In genomic region chr6:5783830-5784229, GRCm38 (mm10) we compare ENCODE assay signal across 31 mouse cellular contexts. TPM values are rescaled to one million over a fixed set of nuclear protein-coding genes. Genes with fewer than 3 reads are reported as not detected.
DNase-seq lines count a peak whose midpoint lies in the region; ATAC-seq and TF ChIP-seq lines count a peak whose summit lies in the region.
"Had no signal": no experiment of that assay in that cellular context is flagged by ENCODE, and none has a peak within 500 bp of the region (broad histone marks: within the 10 kb centered on the region; RNA-seq: fewer than 3 reads in every experiment).

No protein-coding gene starts in this region.

- H3K27ac ChIP-seq in embryonic facial prominence, embryonic 11.5 days (replicated peaks; ENCODE audit: low read depth, low read length) = no peak overlapping the region
- no peak overlapping the region for H3K27ac ChIP-seq in embryonic facial prominence, embryonic 10.5 days (replicated peaks)
- H3K27ac ChIP-seq in lung, embryonic 14.5 days (ENCODE audit: low read depth) = no peak overlapping the region
- H3K27ac ChIP-seq: embryonic facial prominence, embryonic 13.5 days; forebrain, embryonic 10.5 days; forebrain, embryonic 13.5 days; gastrocnemius, adult 2 months; heart, embryonic 10.5 days; heart, embryonic 13.5 days; hindbrain, embryonic 14.5 days; hindbrain, postnatal 0 days had no signal

- H3K4me3 ChIP-seq in embryonic facial prominence, embryonic 11.5 days (ENCODE audit: low read depth, low read length) = no peak overlapping the region
- H3K4me3 ChIP-seq in embryonic facial prominence, embryonic 10.5 days = no peak overlapping the region
- H3K4me3 ChIP-seq in lung, embryonic 14.5 days (ENCODE audit: low read depth, low read length) = no peak overlapping the region
- H3K4me3 ChIP-seq: embryonic facial prominence, embryonic 13.5 days; forebrain, embryonic 10.5 days; forebrain, embryonic 13.5 days; gastrocnemius, adult 2 months; heart, embryonic 10.5 days; heart, embryonic 13.5 days had no signal

- no peaks in the 10 kb centered on the region for H3K9me3 ChIP-seq in embryonic facial prominence, embryonic 11.5 days (replicated peaks; ENCODE audit: control insufficient read depth, low read length)
- H3K9me3 ChIP-seq in embryonic facial prominence, embryonic 10.5 days = no peaks in the 10 kb centered on the region
- no peaks in the 10 kb centered on the region for H3K9me3 ChIP-seq in lung, embryonic 14.5 days (ENCODE audit: low read depth, low read length)
- H3K9me3 ChIP-seq: embryonic facial prominence, embryonic 13.5 days; forebrain, embryonic 10.5 days; forebrain, embryonic 13.5 days; G1E; heart, embryonic 10.5 days; heart, embryonic 13.5 days had no signal

- no peak overlapping the region for H3K9ac ChIP-seq in embryonic facial prominence, embryonic 11.5 days (replicated peaks; ENCODE audit: low read length)
- no peak overlapping the region for H3K9ac ChIP-seq in lung, embryonic 14.5 days
- H3K9ac ChIP-seq: embryonic facial prominence, embryonic 13.5 days; forebrain, embryonic 13.5 days; heart, embryonic 13.5 days; hindbrain, embryonic 14.5 days had no signal

- WGBS in embryonic facial prominence, embryonic 11.5 days = 78% methylated on average over 14 of the region's 14 CpGs
- WGBS in embryonic facial prominence, embryonic 10.5 days = 81% methylated on average over 14 of the region's 14 CpGs
- 73% methylated on average over 14 of the region's 14 CpGs for WGBS in lung, embryonic 14.5 days

- no peaks in the 10 kb centered on the region for H3K27me3 ChIP-seq in embryonic facial prominence, embryonic 11.5 days (ENCODE audit: control insufficient read depth, insufficient read depth, low read length)
- H3K27me3 ChIP-seq in embryonic facial prominence, embryonic 10.5 days (replicated peaks; ENCODE audit: low read depth, poor library complexity, severe bottlenecking) = no peaks in the 10 kb centered on the region
- H3K27me3 ChIP-seq in lung, embryonic 14.5 days (ENCODE audit: insufficient read depth, low read length) = no peaks in the 10 kb centered on the region
- H3K27me3 ChIP-seq: CH12.LX; embryonic facial prominence, embryonic 13.5 days; forebrain, embryonic 13.5 days; heart, embryonic 13.5 days had no signal

- ATAC-seq in embryonic facial prominence, embryonic 11.5 days (replicated peaks; ENCODE audit: insufficient number of reproducible peaks, low FRiP score, low TSS enrichment, low read depth) = no peak
- ATAC-seq in lung, embryonic 14.5 days (ENCODE audit: insufficient read depth) = no peak
- ATAC-seq: forebrain, embryonic 13.5 days; forebrain, embryonic 16.5 days; hindbrain, postnatal 0 days; inflammation-experienced regulatory T-cells, adult 6 months; intestine, embryonic 16.5 days; Patski had no signal

- DNase-seq in embryonic facial prominence, embryonic 11.5 days (ENCODE audit: low spot score) = peak; percentile 30
- no peak for DNase-seq in embryonic facial prominence, embryonic 10.5 days (ENCODE audit: low spot score)
- peak; percentile 28 for DNase-seq in lung, embryonic 14.5 days
- DNase-seq in lung, postnatal 25 days (ENCODE audit: low spot score) = no peak
- peak; percentile 20 for DNase-seq in forelimb bud, embryonic 11.5 days (ENCODE audit: low read depth, low spot score)
- no peak for DNase-seq in cerebellum, adult 11-12 months
- DNase-seq in testis, postnatal 14 days (ENCODE audit: low spot score) = no peak
- DNase-seq: adrenal gland, postnatal 10 days; adrenal gland, postnatal 36 days; B cell, adult 2 months; cerebellum, adult 8-10 months; cerebellum, postnatal 10 days; cerebellum, postnatal 36 days; gastrocnemius, adult 2 months; gastrocnemius, postnatal 14 days; heart, adult 18-20 months; heart, postnatal 14 days; heart, postnatal 4 days had no signal

- no peak for TF ChIP-seq CTCF in lung, embryonic 14.5 days (IDR thresholded peaks at IDR 0.05; ENCODE audit: low read depth)

- H3K36me3 ChIP-seq in embryonic facial prominence, embryonic 11.5 days (replicated peaks; ENCODE audit: control insufficient read depth, insufficient read depth, low read depth, low read length) = no peaks in the 10 kb centered on the region
- no peaks in the 10 kb centered on the region for H3K36me3 ChIP-seq in embryonic facial prominence, embryonic 10.5 days (replicated peaks)
- H3K36me3 ChIP-seq in lung, embryonic 14.5 days (ENCODE audit: insufficient read depth) = no peaks in the 10 kb centered on the region
- H3K36me3 ChIP-seq: embryonic facial prominence, embryonic 13.5 days; forebrain, embryonic 10.5 days; G1E; heart, embryonic 10.5 days; heart, embryonic 13.5 days had no signal

- H3K4me1 ChIP-seq in embryonic facial prominence, embryonic 11.5 days (ENCODE audit: control insufficient read depth, insufficient read depth, low read length) = no peaks in the 10 kb centered on the region
- peaks cover 10% of the 10 kb centered on the region; the same call in 1 of the 2 replicates for H3K4me1 ChIP-seq in embryonic facial prominence, embryonic 10.5 days
- no peaks in the 10 kb centered on the region for H3K4me1 ChIP-seq in lung, embryonic 14.5 days (ENCODE audit: insufficient read depth)
- H3K4me1 ChIP-seq: forebrain, embryonic 10.5 days; forebrain, embryonic 13.5 days; heart, embryonic 13.5 days had no signal

- no peak overlapping the region for H3K4me2 ChIP-seq in embryonic facial prominence, embryonic 11.5 days (ENCODE audit: low read depth, low read length)
- no peak overlapping the region for H3K4me2 ChIP-seq in lung, embryonic 14.5 days
- H3K4me2 ChIP-seq: embryonic facial prominence, embryonic 13.5 days; forebrain, embryonic 13.5 days; heart, embryonic 13.5 days; hindbrain, embryonic 14.5 days had no signal

RNA-seq across cellular contexts. Expression of gene Dync1i1, which starts 58.4 kb away (rescaled TPM):
- 4.5 and 4.8 TPM in 2 replicates for polyA plus RNA-seq in embryonic facial prominence, embryonic 11.5 days (2014; fragmentation: Nextera tagmentation; extraction: Ambion mirVana)
- polyA plus RNA-seq in embryonic facial prominence, embryonic 10.5 days (2016; fragmentation: Nextera tagmentation; extraction: Ambion mirVana) = 3.5 and 4.0 TPM in 2 replicates
- polyA plus RNA-seq in lung, embryonic 14.5 days (2014; fragmentation: Nextera tagmentation; extraction: Ambion mirVana) = 0.62 and 0.71 TPM in 2 replicates
- polyA plus RNA-seq: G1E; inflammation-experienced regulatory T-cells, adult 6 months had no signal

Comparison
In these comparisons a context has a peak if more than half of its experiments do, and no peak if none do; other contexts are left out.
1. DNase-seq: peak in embryonic facial prominence, embryonic 11.5 days (single experiment), lung, embryonic 14.5 days (single experiment) and forelimb bud, embryonic 11.5 days (single experiment); none in embryonic facial prominence, embryonic 10.5 days (single experiment), lung, postnatal 25 days (single experiment), cerebellum, adult 11-12 months (single experiment) and testis, postnatal 14 days (single experiment).